Mouse (Mus musculus) stomach, adult 2 months (tissue): Measurements from ENCODE around the gene Alox8. TPM values are rescaled to one million over a fixed set of nuclear protein-coding genes. Genes with fewer than 3 reads are reported as not detected.

Experiments
- polyA plus RNA-seq: library from polyadenylated mRNA; depleted of rRNA; stranded (reverse); fragments of >200 nt; gene quantifications from 2 replicates; pipeline ENCODE4 v1.2.3, GENCODE M21; 2012; rRNA removed

Gene Alox8
- polyA plus RNA-seq, result 0.18 TPM in 1 of 2 replicates, not detected in the other

GRCm38 (mm10) chr11:69197743-69198142 is at the start of gene Alox8:
TSS of gene Alox8 (minus strand) at chr11:69197843.

GRCm38 (mm10) chr11:69236926-69237260 is 39.2 kb upstream of the Alox8 start, which contains the start of gene Gucy2e:
TSS of gene Gucy2e (minus strand) at chr11:69237036.

DNA sequence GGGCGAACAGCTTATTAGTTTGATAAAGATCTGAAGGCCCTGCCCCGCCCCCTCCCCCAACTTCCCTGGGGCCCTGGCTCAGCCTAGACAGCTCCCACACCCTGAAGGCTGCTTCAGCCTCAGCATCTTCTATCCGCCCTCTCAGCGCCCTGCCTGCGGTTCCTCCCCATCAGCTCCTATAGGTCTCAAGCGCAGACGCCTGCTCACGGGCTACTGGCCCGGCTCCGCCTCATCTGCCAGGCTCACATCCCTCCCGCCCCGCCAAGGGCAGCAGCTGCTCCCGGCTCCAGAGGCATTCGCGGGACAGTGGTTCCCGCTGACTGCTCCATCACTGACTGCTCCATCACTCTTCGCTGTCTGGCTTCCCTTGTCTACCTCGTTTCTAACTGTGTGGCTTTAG is 40.8 kb downstream of the Alox8 start, which contains the start of gene Alox12b:
Gene Alox12b (plus strand): TSS at position 190 of the 400 bp plus-strand sequence.

Other genes starting within 250 kb of the Alox8 start
- gene Arhgef15, start 240.4 kb downstream of the Alox8 start, polyA plus RNA-seq, result 24.5 and 26.3 TPM in 2 replicates
- 27.1 and 32.6 TPM in 2 replicates for gene Slc25a35, start 229.7 kb downstream of the Alox8 start, polyA plus RNA-seq
- gene Rangrf, start 222.7 kb downstream of the Alox8 start, polyA plus RNA-seq, result 17.9 and 21.9 TPM in 2 replicates
- gene Pfas, start 189.4 kb downstream of the Alox8 start, polyA plus RNA-seq, result 3.1 and 4.6 TPM in 2 replicates
- gene Ctc1, start 181.9 kb downstream of the Alox8 start, polyA plus RNA-seq, result 12.6 and 16.5 TPM in 2 replicates
- gene Aurkb, start 152.2 kb downstream of the Alox8 start, polyA plus RNA-seq, result 16.9 and 18.1 TPM in 2 replicates
- gene Borcs6, start 138.1 kb downstream of the Alox8 start, polyA plus RNA-seq, result 10.7 and 19.3 TPM in 2 replicates
- gene Tmem107, start 127.0 kb downstream of the Alox8 start, polyA plus RNA-seq, result 15.9 and 17.7 TPM in 2 replicates
- 78.1 and 119 TPM in 2 replicates for gene Vamp2, start 109.4 kb downstream of the Alox8 start, polyA plus RNA-seq
- 9.6 and 9.8 TPM in 2 replicates for gene Per1, start 102.6 kb downstream of the Alox8 start, polyA plus RNA-seq
- 1.00 and 1.9 TPM in 2 replicates for gene Hes7, start 77.4 kb downstream of the Alox8 start, polyA plus RNA-seq
- gene 9130213A22Rik, start 75.3 kb downstream of the Alox8 start, polyA plus RNA-seq, result 0.53 and 0.80 TPM in 2 replicates
- 35.1 and 49.7 TPM in 2 replicates for gene Aloxe3, start 71.9 kb downstream of the Alox8 start, polyA plus RNA-seq
- gene Alox12b, start 40.9 kb downstream of the Alox8 start, polyA plus RNA-seq, result 27.0 and 30.6 TPM in 2 replicates
- 0.02 TPM in 1 of 2 replicates, not detected in the other for gene Gucy2e, start 39.2 kb upstream of the Alox8 start, polyA plus RNA-seq
- 2.4 and 2.7 TPM in 2 replicates for gene Cntrob, start 125.9 kb upstream of the Alox8 start, polyA plus RNA-seq
- gene Trappc1, start 126.1 kb upstream of the Alox8 start, polyA plus RNA-seq, result 11.5 and 14.4 TPM in 2 replicates
- 0.76 and 1.3 TPM in 2 replicates for gene Kcnab3, start 128.4 kb upstream of the Alox8 start, polyA plus RNA-seq
- 1.6 and 12.4 TPM in 2 replicates for gene Rnf227, start 142.6 kb upstream of the Alox8 start, polyA plus RNA-seq
- 44.4 and 47.6 TPM in 2 replicates for gene Chd3, start 171.6 kb upstream of the Alox8 start, polyA plus RNA-seq
- 96.6 and 133 TPM in 2 replicates for gene Naa38, start 197.6 kb upstream of the Alox8 start, polyA plus RNA-seq
- gene Cyb5d1, start 197.8 kb upstream of the Alox8 start, polyA plus RNA-seq, result 3.3 TPM in 2 replicates
- gene Tmem88, start 200.4 kb upstream of the Alox8 start, polyA plus RNA-seq, result 22.8 and 37.9 TPM in 2 replicates
- 9.5 and 10.6 TPM in 2 replicates for gene Kdm6b, start 215.8 kb upstream of the Alox8 start, polyA plus RNA-seq